Mouse (Mus musculus) ES-Bruce4 (cell line): Measurements from ENCODE around the gene Tamm41.

ENCODE experiments used
- CTCF ChIP-seq: IDR thresholded peaks from one replicate; pipeline ENCODE4 v1.8.1; 2011; ENCODE audit warnings: low read depth, low read length
- EP300 ChIP-seq: IDR thresholded peaks from 2 replicates; pipeline ENCODE4 v1.6.1; 2011; ENCODE audit warnings: low read depth, low read length; ENCODE audit not compliant: insufficient read depth
- POLR2A ChIP-seq: IDR thresholded peaks from one replicate; pipeline ENCODE4 v1.8.1; 2011; ENCODE audit warnings: low read length; ENCODE audit not compliant: insufficient read depth

GRCm38 (mm10) chr6:114998374-114999031 lies 39.2 kb downstream of the Tamm41 start:
- no peak for TF ChIP-seq CTCF
- TF ChIP-seq POLR2A, result no peak
- no peak for TF ChIP-seq EP300
